Mouse (Mus musculus) ES-E14 (cell line): ENCODE results near the gene Tgfbi.

Experiments used
- CHD2 ChIP-seq: IDR thresholded peaks from 2 replicates; pipeline ENCODE4 v1.6.1; 2014; ENCODE audit warnings: mild to moderate bottlenecking, low read depth, low read length, inconsistent platforms
- HCFC1 ChIP-seq: IDR thresholded peaks from 2 replicates; pipeline ENCODE4 v1.6.1; 2012; ENCODE audit warnings: low read length, inconsistent platforms, borderline replicate concordance; ENCODE audit not compliant: insufficient read depth
- MAFK ChIP-seq: IDR thresholded peaks from 2 replicates; pipeline ENCODE4 v1.6.1; 2014; ENCODE audit warnings: mild to moderate bottlenecking, low read depth, low read length, inconsistent platforms; ENCODE audit not compliant: insufficient read depth

DNA sequence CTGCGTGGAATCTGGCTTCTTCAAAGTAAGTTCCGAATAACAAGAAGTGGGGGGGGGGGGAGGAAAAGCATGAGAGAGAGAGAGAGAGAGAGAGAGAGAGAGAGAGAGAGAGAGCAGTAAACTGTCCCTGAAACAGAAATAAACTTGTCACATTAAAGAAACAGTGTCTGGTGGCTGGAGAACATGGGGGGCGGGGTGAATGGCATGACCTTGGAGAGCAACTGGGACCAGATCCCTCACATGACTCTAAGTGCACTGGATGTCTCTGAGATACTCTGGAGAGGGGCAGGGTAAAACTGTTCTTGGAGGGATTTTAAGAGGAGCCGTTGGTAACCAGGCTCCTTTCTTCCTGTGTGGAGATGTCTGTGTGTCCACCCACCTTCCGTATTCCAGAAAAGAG, 19.1 kb upstream of the Tgfbi start:
- TF ChIP-seq CHD2 (no peak), HCFC1 (no peak), MAFK (no peak)
